Mouse (Mus musculus): ENCODE results near the gene Mrpl20.

GRCm38 (mm10) chr4:155770626-155771025, 32.1 kb upstream of the Mrpl20 start:
- no peak for TF ChIP-seq POLR2A (IDR thresholded peaks at IDR 0.05; ENCODE audit: control insufficient read depth, extremely low read depth, insufficient read depth, low read length, poor library complexity)
- TF ChIP-seq CTCF (IDR thresholded peaks at IDR 0.05; ENCODE audit: borderline replicate concordance, control insufficient read depth, extremely low read depth, insufficient read depth, low read length, poor library complexity): no peak

Data from thymus, adult 2 months (tissue).